Mouse (Mus musculus): ENCODE measurements around the gene Acvr1b.

Gene Acvr1b

DNA sequence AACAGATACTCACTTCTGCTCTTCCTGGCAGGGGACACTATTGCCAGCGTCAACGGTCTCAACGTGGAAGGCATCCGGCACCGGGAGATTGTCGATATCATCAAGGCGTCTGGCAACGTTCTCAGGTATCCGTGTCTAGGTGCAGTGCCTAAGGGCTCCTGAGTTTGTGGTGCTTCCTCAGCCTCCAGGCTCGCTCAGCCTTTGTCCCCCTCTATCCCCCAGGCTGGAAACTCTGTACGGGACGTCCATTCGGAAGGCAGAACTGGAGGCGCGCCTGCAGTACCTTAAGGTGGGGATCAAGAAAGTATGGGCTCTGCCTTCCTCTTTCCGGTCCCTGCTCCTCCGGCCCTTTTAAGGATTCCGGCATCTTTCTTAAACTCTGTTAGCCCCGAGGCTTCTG lies 56.6 kb downstream of the Acvr1b start:
- no peak for DNase-seq (ENCODE audit: extremely low spot score)

DNA sequence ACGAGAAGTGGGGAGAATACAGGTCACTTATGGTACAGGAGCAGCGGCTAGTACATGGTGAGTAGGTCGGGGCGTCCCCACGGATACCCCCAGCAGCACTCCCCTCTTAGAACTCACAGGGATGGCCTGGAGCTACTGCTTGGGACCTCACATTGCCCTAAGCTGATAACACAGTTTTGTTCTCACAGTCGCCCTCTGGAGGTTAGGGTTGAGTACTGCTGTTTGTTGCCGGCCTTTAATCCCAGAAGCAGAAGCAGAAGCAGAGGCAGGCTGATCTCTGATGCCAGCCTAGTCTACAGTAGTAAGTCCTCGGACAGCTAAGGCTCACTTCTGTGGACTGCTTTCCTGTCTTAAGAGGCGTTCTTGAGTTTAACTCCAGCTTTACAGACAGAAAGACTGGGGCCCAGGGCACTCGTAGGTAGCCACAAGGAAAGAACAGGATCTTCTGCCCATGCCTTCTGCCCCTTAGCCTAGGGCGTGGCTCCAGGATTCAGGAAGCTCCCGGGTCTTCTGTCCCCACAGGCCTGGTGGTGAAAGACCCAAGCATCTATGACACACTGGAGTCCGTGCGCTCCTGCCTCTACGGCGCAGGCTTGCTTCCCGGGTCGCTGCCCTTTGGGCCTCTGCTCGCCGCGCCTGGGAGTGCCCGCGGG lies 57.3 kb downstream of the Acvr1b start:
- DNase-seq (ENCODE audit: extremely low spot score), result no peak

DNA sequence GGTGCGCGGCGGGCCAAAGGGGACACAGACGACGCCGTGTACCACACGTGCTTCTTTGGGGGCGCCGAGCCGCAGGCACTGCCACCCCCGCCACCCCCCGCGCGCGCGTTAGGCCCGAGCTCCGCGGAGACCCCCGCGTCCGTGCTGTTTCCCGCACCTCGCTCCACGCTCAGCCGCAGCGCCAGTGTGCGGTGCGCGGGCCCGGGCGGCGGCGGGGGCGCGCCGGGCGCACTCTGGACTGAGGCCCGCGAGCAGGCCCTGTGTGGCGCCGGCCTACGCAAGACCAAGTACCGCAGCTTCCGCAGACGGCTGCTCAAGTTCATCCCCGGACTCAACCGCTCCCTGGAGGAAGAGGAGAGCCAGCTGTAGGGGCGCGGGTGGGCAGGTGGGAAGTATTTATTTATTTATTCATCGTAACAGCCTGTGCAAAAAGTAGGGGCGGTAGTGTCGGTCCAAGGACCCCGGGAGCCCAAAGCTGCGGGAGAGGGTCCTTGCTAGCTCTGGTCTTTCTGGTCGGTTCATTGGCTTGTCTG lies 57.8 kb downstream of the Acvr1b start:
- no peak for DNase-seq (ENCODE audit: extremely low spot score)

DNA sequence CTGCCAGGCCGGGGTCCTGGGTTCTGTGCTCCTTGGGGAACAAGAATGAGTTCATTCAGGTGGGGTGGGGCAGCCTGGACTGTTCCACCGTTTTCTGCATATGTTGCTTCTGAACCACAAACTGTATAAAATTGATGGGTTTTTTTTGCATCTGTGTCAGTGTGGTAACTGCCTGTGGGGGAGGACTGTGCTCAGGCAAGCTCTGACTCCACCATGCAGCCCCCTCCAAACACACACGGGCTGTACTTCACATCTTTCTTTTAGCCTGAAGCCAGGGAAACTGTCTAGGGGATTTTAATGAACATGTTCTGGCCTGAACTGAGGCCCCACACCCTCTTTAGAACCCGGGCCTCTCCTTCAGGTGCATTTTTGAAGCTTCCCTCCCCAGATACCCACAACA lies 58.7 kb downstream of the Acvr1b start:
- no peak for DNase-seq (ENCODE audit: extremely low spot score)

DNA sequence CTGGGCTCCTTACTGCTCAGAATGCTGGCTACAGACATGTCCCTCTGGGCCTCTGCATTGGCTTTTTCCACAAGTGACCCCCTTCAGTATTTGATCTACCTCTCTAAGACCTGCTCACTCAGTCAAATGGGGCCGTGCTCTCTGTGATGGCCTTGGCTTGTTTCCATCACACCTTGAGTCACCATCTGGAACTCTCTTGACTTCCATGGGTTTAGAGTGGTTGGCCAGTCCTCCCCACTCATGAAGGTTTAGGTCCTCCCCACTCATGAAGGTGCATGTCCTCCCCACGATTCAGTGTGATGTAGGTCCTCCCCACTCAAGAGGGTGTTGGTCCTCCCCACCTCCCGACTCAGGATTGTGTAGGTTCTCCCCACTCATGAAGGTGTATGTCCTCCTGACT lies 59.3 kb downstream of the Acvr1b start:
- DNase-seq (ENCODE audit: extremely low spot score), result no peak

DNA sequence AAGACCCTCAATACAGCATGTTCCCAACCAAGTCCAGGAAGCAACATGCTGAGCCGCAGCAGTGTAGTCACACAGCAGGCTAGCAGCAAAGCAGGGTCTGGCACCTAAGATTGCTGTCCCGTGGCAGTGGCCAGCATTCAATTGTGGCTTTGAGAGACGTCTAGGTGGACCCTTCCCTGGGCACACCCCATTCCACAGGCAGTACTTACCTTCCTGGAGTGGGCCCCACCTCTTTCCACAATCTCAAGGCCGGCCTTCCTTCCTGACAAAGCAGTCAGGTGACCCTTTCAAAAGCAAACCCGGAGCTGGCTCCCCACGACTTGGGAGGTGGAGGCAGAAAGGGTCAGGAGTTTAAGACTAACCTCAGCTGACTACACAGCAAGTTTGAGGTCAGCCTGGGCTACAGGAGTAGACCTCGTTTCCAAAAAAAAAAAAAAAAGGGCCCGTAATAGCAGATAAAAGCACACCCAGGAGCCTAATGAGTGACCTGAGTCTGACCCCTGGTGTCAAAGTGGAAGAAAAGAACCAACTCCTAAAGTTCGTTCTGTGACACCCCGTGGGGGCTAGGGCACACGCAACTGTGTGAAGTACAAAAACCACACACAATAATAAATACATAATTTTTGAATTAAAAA lies 59.9 kb downstream of the Acvr1b start:
- no peak for DNase-seq (ENCODE audit: extremely low spot score)

DNA sequence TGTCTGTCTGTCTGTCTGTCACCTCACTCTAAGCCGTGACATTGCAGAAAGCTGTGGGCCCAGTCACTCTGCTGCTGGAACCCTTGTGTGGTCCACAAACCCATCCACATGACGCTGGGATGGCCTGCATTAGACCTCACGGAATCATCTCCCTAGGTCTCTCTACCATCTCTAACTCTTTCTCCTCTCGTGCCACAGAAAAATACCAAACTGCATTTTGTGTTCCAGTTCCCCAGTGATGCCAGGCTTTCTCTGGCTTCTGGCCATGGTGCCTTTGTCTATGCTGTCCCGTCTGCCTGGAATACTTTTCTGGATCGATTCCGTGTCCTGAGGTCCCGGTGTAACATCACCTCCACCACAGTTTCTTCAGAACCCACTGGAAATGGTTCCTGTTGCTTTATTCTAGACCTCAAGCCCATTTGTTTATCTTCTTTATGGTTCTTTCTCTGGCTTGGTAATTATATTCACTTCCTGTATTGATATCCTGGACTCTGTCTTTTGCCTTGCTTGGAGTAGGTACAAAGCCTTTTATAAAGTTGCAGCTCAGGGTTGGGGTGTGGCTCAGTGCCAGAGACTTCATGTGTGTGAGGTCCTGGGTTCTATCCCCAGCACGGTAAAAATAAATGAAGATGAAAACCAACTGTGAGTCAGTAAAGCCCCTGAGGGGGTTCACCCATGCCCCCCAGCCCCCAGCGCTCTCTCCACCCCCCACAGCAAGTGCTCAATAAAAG lies 60.9 kb downstream of the Acvr1b start:
- DNase-seq (ENCODE audit: extremely low spot score), result no peak

DNA sequence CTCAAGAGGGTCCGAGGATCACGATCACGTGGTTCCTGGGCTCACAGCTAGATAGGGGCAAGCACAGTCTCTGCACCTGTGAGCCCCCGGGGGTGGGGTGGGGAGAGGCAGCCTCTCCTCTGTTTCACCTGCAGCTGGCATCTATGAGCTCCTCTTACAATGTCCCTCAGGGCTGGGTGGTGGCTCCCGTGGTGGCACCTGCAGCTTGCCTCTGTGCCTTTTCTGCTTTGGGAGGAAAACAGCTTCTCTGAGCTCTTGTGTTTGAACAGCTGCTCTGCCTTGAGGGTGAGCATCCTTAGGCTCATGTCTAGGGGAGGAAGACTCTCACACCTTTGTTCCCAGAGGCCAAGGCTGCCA lies 61.5 kb downstream of the Acvr1b start:
- no peak for DNase-seq (ENCODE audit: extremely low spot score)

DNA sequence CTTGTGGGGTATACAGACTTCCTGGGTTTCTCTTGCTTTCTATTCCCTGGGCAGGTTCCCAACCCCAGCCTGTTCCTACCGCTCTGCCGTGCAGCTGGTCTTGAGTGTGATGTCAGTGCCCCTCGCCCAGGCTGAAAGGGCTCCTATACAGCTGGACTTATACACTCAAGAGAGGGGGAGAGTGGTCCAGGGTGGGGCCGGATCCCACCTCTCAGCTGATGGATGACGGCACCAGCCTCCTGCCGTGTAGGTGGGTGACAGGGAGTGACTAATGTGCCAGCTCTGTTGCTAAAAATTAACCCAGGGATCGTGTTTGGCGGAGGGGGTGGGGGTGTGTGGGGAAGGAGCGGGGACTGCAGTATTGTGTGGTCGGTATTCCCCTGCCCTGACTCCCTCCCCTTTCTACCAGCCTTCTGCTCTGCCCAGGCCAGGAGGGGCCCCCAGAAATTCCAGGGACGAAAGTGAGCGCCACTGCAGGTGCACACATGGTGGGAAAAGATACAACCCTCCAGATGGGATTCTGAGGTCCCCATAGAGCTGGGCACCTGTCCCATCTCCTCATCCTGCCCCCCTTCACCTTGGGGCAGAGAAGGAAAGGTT lies 62.0 kb downstream of the Acvr1b start:
- DNase-seq (ENCODE audit: extremely low spot score), result no peak

DNA sequence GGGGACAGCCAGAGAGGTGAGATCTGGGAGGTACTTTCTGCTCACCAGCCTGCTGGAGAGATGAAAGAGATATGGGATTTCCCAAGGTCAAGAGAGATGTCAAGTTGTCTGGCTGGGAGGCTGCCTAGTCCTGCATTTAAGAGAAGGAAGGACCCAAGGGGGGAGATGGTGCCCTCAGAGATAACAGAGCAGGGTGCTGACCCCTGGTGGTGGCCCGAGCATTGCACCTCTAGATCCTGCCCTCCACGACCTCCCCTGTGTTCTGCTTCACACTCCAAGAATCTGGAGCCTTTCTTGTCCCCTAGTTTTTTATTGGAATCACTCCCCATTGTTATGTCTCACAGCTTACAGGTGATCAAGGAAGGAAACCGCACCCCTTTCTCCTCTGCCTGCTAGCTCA lies 63.0 kb downstream of the Acvr1b start:
- DNase-seq (ENCODE audit: extremely low spot score), result peak; percentile 78

DNA sequence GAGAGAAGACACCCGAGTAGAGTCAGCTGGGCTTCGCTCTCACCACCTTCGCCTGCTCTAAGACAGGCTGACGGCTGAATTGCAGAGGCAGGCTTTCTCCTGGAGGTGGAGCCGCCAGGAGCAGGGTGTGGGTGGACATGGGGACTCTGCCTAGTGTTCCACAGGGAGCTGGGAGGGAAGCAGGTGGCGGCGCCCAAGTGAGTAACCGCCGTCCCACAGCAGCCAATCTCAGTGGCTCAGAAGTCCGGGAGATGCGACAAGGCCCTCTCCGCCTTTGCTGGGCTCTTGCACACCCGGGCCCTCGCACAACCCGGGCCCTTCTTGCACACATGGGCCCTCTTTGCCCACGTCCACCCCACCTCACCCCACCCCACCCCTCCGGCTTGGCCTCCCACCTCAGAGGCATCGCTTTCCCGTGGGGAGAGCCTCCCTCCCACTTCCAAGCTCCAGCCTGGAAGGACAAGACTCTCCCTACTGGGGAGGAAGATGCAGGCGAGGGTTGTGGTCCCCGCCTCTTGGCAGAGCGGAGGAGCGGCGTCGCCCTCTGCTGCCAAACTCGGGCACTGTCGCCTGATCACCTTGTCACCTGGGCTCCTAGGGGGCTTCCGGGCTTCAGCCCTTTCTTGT lies 65.1 kb downstream of the Acvr1b start:
- DNase-seq (ENCODE audit: extremely low spot score), result peak; percentile 70

DNA sequence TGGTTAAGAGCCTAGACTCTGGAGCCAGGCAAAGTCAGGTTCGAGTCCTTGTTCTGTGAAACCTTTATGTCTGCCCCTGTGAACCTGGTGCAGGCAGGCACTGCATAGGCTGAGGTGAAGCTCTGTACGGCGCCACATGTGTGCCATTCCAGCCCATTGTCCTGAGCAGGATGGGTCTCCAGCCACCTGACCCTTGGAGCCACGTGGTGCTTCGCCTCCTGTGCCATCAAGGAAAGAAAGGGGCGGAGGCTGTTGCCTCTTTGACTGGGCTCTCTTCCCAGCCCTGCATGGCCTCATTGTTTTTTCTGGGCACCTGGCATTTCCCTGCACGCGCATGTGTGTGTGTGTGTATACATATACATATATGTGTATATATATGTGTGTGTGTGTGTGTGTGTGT lies 66.0 kb downstream of the Acvr1b start:
- no peak for DNase-seq (ENCODE audit: extremely low spot score)

DNA sequence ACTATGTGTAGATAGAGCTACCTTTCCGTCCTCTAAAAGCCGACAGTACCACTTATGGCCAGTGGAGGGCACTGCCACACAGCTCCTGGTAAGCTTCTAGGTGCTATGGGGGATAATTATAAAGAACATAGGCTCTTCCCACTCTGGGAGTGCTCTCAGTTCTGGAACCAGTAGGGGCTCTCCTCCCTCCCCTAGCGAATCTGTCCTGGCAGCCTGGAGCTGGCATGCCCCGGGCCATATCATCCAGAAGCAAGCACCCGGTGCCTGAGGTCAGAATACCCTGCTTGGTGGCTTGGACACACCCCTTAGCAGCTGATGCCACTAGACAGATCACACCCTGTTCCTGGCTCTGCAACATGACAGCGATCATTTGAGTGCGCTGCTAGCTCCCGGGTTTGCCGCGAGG lies 66.9 kb downstream of the Acvr1b start:
- DNase-seq (ENCODE audit: extremely low spot score), result peak; percentile 80

DNA sequence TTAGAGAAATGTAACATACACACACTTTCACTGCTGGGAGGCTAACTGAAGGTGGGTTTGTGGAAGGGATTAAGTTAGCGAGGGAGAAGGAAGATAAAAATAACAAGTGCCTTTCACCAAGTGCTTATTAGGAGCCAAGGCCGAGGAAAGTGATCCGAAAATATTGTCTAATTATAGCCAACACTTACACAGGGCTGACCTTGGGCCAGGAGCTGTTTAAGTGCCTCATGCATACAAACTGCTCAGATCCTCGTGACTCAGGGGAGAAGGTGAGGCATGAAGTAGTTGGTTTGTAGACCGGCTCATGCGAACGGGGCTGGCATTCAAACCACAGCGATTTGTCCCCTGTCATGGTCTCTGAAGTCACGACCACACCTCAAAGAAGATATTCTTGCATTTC lies 67.4 kb downstream of the Acvr1b start:
- no peak for DNase-seq (ENCODE audit: extremely low spot score)

DNA sequence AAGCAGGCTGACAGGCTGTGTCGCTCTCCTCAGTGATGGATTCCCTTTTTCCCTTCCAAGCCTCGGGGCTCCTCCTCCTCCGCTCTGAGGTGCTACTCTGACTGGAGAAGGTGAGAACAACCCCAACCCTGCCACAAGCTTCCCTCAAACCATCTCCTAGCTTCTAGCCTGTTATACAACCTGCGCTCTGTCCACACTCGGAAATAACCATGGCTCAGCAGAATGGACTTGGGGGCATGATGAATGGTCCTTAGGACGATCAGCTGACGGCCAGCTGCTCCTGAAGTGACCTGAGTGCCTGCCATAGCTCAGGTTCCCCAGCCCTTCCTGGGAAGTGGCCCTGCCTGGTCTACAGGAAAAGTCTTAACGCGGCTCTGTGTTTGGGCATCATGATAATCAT lies 68.0 kb downstream of the Acvr1b start:
- DNase-seq (ENCODE audit: extremely low spot score), result no peak

DNA sequence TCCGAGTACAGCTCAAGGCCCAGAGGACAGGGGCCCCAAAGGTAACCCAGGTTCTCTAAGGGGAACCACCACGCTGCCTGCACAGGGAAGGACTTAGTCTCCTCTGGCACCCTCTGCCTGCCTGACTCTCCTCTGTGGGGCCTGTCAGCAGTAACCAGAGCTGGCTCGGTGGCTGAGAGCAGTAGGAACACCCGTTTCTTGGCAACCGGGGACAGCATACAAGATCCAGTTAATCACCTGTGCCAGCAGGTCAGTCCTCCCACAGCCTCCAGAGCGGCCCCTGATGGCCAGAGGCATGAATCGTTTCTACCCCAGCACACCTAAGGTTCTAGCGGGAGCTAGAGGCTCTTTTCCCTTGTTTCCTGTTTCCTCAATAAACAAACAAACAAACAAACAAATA lies 68.8 kb downstream of the Acvr1b start:
- no peak for DNase-seq (ENCODE audit: extremely low spot score)

DNA sequence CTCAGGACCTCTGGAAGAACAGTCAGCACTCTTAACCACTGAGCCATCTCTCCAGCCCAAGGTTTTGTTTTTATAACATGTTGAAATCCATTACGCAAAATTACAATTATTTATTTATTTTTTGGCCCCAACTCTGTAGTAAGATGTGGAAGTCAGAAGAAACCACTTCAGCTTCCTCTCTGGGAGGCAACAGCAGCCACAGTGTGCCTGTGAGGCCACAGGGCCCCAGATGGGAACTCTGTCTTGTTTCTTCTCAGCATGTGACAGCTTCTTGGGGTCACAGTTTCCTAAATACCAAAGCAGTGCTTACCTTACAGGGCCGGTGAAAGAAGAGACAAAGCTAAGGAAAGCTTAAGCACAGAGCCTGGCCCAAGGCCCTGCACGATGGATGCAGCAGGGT lies 70.1 kb downstream of the Acvr1b start:
- no peak for DNase-seq (ENCODE audit: extremely low spot score)

DNA sequence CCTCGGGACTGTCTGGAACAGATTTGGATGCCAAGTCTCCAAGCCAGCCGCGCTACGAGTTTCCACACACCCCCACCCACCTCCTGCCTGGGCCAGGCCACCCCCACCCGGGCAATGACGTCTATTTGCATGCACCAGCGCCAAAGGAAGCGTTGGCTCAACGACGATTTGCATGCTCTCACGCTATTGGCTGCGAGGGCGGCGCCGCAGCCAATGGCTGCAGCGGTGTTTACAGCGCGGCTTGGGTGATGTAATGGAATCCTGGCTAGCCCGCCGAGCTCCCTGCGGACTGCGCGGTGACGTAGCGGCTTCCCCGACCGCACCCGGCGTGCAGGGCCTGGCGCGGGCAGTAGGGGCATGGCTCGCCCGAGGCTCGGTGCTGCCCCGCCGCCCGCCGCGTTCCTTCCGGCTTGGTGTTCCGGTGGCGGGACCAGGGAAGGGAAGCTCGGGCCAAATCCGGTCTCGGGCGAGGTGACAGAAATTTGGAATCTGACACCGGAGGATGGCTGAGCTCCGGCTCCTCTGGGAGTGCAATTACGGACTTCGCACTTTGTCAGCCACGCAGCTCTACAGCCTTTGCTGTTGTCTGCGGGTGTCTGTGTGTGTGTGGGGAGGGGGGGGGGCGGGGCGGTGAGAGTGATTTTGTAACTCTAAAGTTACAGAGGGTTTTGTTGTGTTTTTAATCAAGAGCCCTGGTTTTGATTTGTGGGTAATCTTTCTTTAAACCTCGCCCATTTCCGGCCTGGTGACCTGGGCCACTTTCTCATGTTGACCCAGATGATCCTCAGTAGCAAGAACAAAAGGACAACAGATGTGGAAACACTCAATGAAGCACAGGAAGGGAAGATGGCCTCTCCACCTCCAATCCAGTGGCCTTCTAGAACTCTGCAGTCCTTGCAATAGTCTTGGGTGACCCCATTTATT lies 72.6 kb downstream of the Acvr1b start:
- peak; percentile 95 for DNase-seq (ENCODE audit: extremely low spot score)

DNA sequence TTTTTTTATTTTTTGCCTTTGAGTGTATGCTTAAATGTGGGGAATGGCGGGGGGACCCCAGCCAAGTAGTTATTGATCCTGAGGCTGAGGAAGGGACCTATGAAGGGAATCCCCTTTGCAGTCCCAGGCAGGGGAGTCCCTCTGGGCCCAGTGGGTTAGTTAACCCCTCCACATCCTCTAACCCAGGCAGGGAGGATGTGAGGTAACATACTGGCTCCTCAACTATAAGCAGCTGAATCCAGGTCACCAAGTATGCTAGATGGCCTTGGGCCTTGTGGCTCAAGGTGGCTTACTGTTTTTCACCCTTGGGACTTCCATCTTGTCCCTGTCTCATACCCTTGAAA lies 73.3 kb downstream of the Acvr1b start:
- DNase-seq (ENCODE audit: extremely low spot score), result no peak

DNA sequence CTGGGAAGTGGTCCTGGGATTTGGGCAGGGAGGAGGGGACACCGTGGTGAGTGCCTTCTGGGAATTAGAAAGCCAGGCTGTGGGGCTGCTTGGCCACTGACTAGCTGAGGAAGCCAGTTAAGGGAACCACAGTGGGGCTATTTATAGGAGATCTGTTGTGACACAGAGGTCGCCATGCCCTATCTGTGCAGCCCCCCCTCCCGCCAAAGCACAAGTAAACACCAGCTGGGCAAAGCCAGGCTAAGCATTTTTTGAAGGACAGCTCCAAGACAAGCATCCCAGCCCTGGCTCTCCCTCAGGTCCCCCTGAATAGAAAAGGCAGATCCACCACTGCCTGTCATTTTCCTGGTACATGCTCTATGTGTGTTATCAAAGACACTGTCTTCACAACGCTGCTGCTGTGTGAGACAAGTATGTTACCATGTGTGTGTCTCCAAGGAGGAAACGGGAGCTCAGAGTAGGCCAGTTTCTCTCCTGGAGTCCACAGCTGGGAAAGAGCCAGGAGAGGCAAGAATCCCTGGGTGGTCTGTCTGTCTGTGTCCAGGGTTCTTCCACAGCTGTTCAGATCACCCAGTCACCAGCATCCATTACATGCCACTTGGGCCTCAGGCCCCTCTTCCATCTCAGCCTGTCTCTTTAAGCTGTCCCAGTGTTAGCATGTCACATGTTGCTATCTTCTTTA lies 74.3 kb downstream of the Acvr1b start:
- DNase-seq (ENCODE audit: extremely low spot score), result no peak

All from embryo, embryonic 9.5 days (tissue).